Mouse (Mus musculus): ENCODE measurements around the gene B3glct. TPM values are rescaled to one million over a fixed set of nuclear protein-coding genes. Genes with fewer than 3 reads are reported as not detected.

The B3glct gene
- polyA plus RNA-seq, 1 experiment from 2014 or later = 19.2 TPM

DNA sequence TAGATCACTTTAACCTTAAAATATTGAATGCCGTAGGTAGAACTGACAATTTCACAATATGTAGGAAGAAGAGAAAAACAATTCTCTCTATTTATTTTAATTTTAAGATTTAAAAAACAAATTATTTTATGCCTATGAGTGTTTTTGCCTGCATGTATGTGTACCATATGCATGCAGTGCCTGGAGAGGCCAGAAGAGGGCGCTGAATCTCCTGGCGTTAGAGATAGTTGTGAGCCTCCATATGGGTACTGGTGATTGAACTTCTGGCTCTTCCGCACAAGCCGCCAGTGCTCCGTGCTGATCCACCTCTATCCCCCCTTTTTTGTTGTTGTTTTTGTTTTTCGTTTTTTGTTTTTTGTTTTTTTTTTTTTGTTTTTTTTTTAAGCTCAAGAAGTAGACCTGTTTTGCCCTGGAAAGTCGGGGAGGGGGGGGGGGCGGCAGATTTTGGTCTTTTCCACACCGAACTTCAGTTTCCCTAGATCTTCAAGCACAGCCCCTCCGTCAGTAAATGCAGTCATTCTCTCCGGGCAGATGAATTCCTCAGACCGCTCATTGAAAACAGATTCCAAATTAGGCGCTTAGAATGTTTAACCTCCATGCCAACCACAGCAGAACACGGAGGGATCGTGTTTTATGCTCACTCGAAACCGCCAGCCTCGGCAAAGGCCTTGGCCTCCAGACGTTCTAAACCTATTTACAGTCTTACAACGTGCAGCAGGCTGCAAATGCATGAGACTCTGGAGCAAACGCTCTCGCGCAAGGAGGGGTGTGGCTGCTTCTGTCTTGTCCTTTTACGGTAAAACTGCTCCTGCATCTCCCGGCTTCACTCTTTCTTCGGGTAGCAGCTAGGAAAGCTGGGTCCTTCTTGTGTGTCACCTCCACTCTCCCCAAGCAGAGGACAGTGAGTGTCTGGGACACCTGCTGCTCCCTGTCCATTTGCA is 70.9 kb downstream of the B3glct start:
- Histone ChIP-seq H3K9ac (no peak overlapping the region), H3K27ac (ENCODE audit: low read depth) (no peak overlapping the region), H3K4me3 (ENCODE audit: low read depth, low read length) (no peak overlapping the region), H3K27me3 (ENCODE audit: insufficient read depth, low read length) (no peaks in the 10 kb centered on the region), H3K4me1 (ENCODE audit: insufficient read depth) (no peaks in the 10 kb centered on the region), H3K4me2 (no peak overlapping the region), H3K9me3 (ENCODE audit: low read depth, low read length) (peaks cover 3% of the 10 kb centered on the region; the same call in 1 of the 2 replicates), H3K36me3 (ENCODE audit: insufficient read depth) (no peaks in the 10 kb centered on the region)
- WGBS = 79% methylated on average over 27 of the region's 27 CpGs
- DNase-seq (peak; percentile 10), ATAC-seq (ENCODE audit: insufficient read depth) (no peak)
- peak; percentile 35; the same call in 1 of the 2 replicates for TF ChIP-seq CTCF (IDR thresholded peaks at IDR 0.05; ENCODE audit: low read depth)

DNA sequence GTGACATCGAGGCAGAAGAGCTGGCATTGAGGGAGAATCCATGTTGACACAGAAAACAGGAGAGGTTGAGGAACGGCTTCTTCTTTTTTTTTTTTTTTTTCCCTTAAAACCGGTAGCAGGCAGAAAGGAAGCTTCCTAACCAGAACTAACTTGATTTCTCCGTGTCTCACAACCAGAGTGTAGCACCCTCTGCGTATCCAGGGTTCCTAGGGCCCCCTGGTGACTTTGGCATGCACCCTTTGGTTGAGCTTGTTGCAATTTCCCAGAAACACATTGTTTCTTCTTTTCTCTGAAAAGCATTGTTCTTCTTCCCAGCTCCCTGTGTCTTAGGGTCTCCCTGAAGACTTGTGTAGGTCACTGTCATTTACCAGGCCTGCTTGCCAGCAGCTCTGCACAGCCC is 73.8 kb downstream of the B3glct start:
- no peak overlapping the region for H3K27ac ChIP-seq (ENCODE audit: low read depth)
- no peaks in the 10 kb centered on the region; the same call in 1 of the 2 replicates for H3K9me3 ChIP-seq (ENCODE audit: low read depth, low read length)
- WGBS = 56% methylated on average over 5 of the region's 5 CpGs
- no peak for ATAC-seq (ENCODE audit: insufficient read depth)
- no peaks in the 10 kb centered on the region for H3K4me1 ChIP-seq (ENCODE audit: insufficient read depth)
- H3K4me3 ChIP-seq (ENCODE audit: low read depth, low read length) = no peak overlapping the region
- H3K36me3 ChIP-seq (ENCODE audit: insufficient read depth) = no peaks in the 10 kb centered on the region
- H3K4me2 ChIP-seq = no peak overlapping the region
- DNase-seq = no peak
- no peak overlapping the region for H3K9ac ChIP-seq
- H3K27me3 ChIP-seq (ENCODE audit: insufficient read depth, low read length) = no peaks in the 10 kb centered on the region
- no peak for TF ChIP-seq CTCF (IDR thresholded peaks at IDR 0.05; ENCODE audit: low read depth)

DNA sequence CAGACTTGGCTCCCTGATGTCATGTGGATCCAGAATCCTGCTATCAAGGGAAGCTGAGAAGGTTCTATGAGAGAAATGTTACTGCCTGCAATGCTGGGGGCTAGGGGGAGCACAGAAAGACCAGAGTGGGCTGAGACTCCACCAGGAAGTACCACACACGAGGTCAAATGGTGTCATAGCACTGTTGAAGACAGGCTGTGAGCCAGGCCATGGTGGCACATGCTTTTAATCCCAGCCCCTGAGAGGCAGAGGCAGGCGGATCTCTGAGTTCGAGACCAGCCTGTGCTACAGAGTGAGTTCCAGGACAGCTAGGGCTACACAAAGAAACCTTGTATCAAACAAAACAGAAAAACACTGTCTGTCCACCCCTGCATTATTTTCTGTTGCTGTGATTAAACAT is 75.0 kb downstream of the B3glct start:
- no peak overlapping the region for H3K4me3 ChIP-seq (ENCODE audit: low read depth, low read length)
- 79% methylated on average over 3 of the region's 3 CpGs for WGBS
- H3K36me3 ChIP-seq (ENCODE audit: insufficient read depth) = no peaks in the 10 kb centered on the region
- no peaks in the 10 kb centered on the region for H3K27me3 ChIP-seq (ENCODE audit: insufficient read depth, low read length)
- no peak overlapping the region for H3K9ac ChIP-seq
- peaks cover under 1% of the 10 kb centered on the region; the same call in 1 of the 2 replicates for H3K9me3 ChIP-seq (ENCODE audit: low read depth, low read length)
- H3K4me1 ChIP-seq (ENCODE audit: insufficient read depth) = no peaks in the 10 kb centered on the region
- H3K4me2 ChIP-seq = no peak overlapping the region
- H3K27ac ChIP-seq (ENCODE audit: low read depth) = no peak overlapping the region
- DNase-seq (no peak), ATAC-seq (ENCODE audit: insufficient read depth) (no peak)
- no peak for TF ChIP-seq CTCF (IDR thresholded peaks at IDR 0.05; ENCODE audit: low read depth)

DNA sequence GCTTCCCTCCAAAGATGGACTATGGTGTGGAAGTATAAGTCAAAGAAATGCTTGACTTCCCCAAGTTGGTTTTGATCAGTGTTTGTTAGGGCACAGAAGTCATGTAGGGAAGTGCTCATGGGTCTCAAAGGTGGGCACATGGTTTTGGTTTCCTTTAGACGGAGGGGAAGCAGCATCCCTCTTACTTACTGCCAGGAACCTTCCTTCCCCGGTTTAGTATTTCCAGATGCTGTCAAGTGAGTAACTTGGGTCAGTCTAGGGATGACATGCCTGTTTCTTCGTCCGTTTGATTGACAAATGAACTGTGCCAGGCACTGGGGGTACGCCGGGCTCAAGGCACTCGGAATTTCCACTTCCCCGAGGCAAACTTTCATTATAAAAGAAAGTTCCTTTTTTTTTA is 89.1 kb downstream of the B3glct start:
- Histone ChIP-seq H3K4me1 (ENCODE audit: insufficient read depth) (no peaks in the 10 kb centered on the region), H3K9me3 (ENCODE audit: low read depth, low read length) (no peaks in the 10 kb centered on the region), H3K9ac (no peak overlapping the region), H3K27me3 (ENCODE audit: insufficient read depth, low read length) (no peaks in the 10 kb centered on the region), H3K4me2 (no peak overlapping the region), H3K27ac (ENCODE audit: low read depth) (no peak overlapping the region), H3K36me3 (ENCODE audit: insufficient read depth) (no peaks in the 10 kb centered on the region), H3K4me3 (ENCODE audit: low read depth, low read length) (no peak overlapping the region)
- DNase-seq = no peak
- TF ChIP-seq CTCF (IDR thresholded peaks at IDR 0.05; ENCODE audit: low read depth) = no peak
- ATAC-seq (ENCODE audit: insufficient read depth) = no peak
- WGBS = 77% methylated on average over 8 of the region's 8 CpGs

DNA sequence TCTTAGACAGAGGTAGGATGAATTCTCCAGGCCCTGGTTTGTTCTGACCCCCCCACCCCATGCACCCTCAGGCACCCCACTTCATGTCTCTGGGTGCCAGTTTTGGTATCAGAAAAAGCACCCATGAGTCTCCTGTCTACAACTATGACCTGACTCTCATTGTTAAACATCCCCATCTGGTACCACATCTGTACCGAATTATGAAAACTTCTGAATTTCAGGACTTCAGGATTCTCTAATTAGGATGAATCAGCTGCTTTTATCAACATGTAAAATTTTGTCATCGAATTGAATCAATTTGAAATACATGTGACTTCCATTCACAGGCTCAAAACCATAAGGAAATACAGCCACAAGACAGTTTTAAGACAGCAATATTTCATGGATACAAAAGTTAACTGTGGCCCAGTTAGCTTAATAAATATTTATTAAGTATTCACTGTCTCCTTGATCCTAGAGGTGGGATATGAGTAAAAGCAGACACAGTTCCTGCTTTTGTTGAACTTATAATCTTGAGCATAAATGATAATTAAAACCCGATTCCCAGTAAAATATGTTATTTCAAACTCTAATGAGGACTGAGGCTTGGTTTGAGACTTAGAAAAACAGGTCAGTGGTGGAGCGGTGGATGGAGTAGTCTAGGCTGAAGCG is 89.7 kb downstream of the B3glct start:
- 71% methylated on average over 5 of the region's 5 CpGs for WGBS
- ATAC-seq (ENCODE audit: insufficient read depth) = no peak
- no peak overlapping the region for H3K27ac ChIP-seq (ENCODE audit: low read depth)
- no peaks in the 10 kb centered on the region for H3K36me3 ChIP-seq (ENCODE audit: insufficient read depth)
- no peak for DNase-seq
- H3K4me2 ChIP-seq = no peak overlapping the region
- no peak overlapping the region for H3K4me3 ChIP-seq (ENCODE audit: low read depth, low read length)
- TF ChIP-seq CTCF (IDR thresholded peaks at IDR 0.05; ENCODE audit: low read depth) = no peak
- no peak overlapping the region for H3K9ac ChIP-seq
- H3K27me3 ChIP-seq (ENCODE audit: insufficient read depth, low read length) = no peaks in the 10 kb centered on the region
- H3K4me1 ChIP-seq (ENCODE audit: insufficient read depth) = no peaks in the 10 kb centered on the region
- no peaks in the 10 kb centered on the region for H3K9me3 ChIP-seq (ENCODE audit: low read depth, low read length)

DNA sequence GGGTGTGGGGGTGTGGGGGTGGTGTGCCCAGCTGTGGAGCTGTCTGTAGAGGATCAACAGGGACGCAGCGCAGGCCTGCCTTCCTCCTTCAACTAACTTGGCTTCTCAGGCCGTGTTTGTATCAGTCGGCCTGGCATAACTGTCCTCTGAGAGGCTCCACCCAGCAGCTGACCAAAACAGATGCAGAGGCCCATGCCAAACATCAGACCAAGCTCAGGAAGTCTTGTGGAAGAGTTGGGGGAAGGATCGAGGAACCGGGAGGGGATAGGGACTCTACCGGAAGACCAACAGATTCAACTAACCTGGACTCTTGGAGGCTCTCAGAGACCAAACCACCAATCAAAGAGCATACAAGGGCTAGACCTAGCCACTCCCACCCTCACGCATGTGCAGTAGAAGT is 91.6 kb downstream of the B3glct start:
- Histone ChIP-seq H3K36me3 (ENCODE audit: insufficient read depth) (no peaks in the 10 kb centered on the region), H3K9ac (no peak overlapping the region), H3K4me3 (ENCODE audit: low read depth, low read length) (no peak overlapping the region), H3K4me1 (ENCODE audit: insufficient read depth) (no peaks in the 10 kb centered on the region), H3K27me3 (ENCODE audit: insufficient read depth, low read length) (no peaks in the 10 kb centered on the region), H3K27ac (ENCODE audit: low read depth) (no peak overlapping the region), H3K9me3 (ENCODE audit: low read depth, low read length) (no peaks in the 10 kb centered on the region), H3K4me2 (no peak overlapping the region)
- WGBS = 90% methylated on average over 8 of the region's 8 CpGs
- no peak for TF ChIP-seq CTCF (IDR thresholded peaks at IDR 0.05; ENCODE audit: low read depth)
- ATAC-seq (ENCODE audit: insufficient read depth) (no peak), DNase-seq (no peak)

DNA sequence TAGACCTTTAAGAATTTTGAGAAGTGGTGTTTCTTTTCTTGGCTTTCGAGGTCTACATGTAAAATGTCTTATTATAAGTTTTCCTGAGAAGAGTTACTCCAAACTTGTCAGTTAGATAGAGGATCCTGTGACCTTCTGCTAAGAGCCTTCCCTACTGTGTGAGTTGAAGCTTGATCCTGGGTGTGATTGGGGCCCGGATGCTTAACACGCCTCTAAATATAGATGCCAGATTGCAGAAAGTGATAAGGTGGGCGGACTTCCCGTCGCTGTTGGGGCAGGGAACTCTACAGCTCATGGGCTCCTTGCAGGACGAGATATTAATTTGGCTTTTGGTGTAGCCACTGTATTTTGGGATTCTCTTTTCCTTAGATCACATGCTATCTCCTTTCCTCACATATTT is 98.0 kb downstream of the B3glct start:
- Histone ChIP-seq H3K9ac (no peak overlapping the region), H3K4me3 (ENCODE audit: low read depth, low read length) (no peak overlapping the region), H3K4me1 (ENCODE audit: insufficient read depth) (no peaks in the 10 kb centered on the region), H3K27me3 (ENCODE audit: insufficient read depth, low read length) (no peaks in the 10 kb centered on the region), H3K27ac (ENCODE audit: low read depth) (no peak overlapping the region), H3K4me2 (no peak overlapping the region), H3K36me3 (ENCODE audit: insufficient read depth) (no peaks in the 10 kb centered on the region), H3K9me3 (ENCODE audit: low read depth, low read length) (no peaks in the 10 kb centered on the region)
- no peak for TF ChIP-seq CTCF (IDR thresholded peaks at IDR 0.05; ENCODE audit: low read depth)
- DNase-seq (no peak), ATAC-seq (ENCODE audit: insufficient read depth) (no peak)
- 68% methylated on average over 7 of the region's 7 CpGs for WGBS
